Comparison of ENCODE assay signal across 8 mouse cellular contexts in the genomic region with DNA sequence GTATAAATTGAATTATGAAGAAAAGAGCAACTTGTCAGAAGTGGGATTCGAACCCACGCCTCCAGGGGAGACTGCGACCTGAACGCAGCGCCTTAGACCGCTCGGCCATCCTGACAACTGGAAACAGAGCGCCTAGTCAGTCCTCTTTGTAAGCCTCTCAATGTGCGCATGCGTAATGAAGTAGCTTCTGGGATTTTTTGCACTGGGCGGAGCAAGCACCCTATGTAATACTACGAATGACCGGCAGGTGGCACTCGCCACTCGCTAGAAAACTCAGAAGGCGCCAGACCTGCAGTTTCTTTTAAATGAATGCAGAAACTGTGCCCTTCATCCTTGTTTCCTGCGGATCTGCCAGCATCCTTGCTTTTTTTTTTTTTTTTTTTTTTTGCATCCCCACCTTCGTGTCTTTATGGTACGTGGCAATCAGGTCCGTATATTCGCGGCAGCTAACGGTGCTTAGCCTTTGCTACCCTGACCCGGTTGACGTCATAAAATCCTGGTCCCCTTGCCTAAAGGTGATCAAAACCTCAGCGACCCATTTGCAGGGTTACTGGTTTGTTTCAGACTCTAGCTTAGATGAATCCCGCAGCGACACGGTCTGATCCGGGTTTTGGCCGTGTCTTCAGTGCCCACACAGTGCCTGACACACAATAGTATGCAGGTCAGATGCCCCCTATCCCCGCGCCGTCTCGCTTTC. TPM values are rescaled to one million over a fixed set of nuclear protein-coding genes. Genes with fewer than 3 reads are reported as not detected.
DNase-seq lines count a peak whose midpoint lies in the region; ATAC-seq and TF ChIP-seq lines count a peak whose summit lies in the region.

No protein-coding gene starts in this region.

- no peak for TF ChIP-seq EP300 in ES-Bruce4 (IDR thresholded peaks at IDR 0.05; ENCODE audit: insufficient read depth, low read depth, low read length)

- TF ChIP-seq CTCF in ES-Bruce4 (IDR thresholded peaks at IDR 0.05; ENCODE audit: low read depth, low read length) = peak; percentile 73

- TF ChIP-seq POLR2A in ES-Bruce4 (IDR thresholded peaks at IDR 0.05; ENCODE audit: insufficient read depth, low read length) = no peak

- intact Hi-C loops in heart, postnatal 14 days (cut with DNase I) = loop anchor here (1.0 to 2.0 kb wide), 6 partner anchors 37 to 212 kb away; a partner anchor contains a TSS

- H3K4me3 ChIP-seq in ES-Bruce4 (ENCODE audit: low read depth, low read length) = peak overlapping the region; percentile 71
- peak overlapping the region; percentile 52 for H3K4me3 ChIP-seq in forebrain, embryonic 13.5 days
- peak overlapping the region; percentile 49 for H3K4me3 ChIP-seq in neural tube, embryonic 15.5 days (replicated peaks)

- H3K4me1 ChIP-seq in ES-Bruce4 (ENCODE audit: control insufficient read depth, insufficient read depth, low read length) = peaks cover 3% of the 10 kb centered on the region
- H3K4me1 ChIP-seq in forebrain, embryonic 13.5 days = no peaks in the 10 kb centered on the region
- H3K4me1 ChIP-seq in neural tube, embryonic 15.5 days = 0 out of 2 replicates have a peak, but pooled peaks cover 3% of the 10 kb centered on the region

- WGBS in forebrain, embryonic 13.5 days = under 1% methylated on average over 35 of the region's 35 CpGs
- WGBS in neural tube, embryonic 15.5 days = under 1% methylated on average over 35 of the region's 35 CpGs

- peak overlapping the region; percentile 70 for H3K4me2 ChIP-seq in forebrain, embryonic 13.5 days
- H3K4me2 ChIP-seq in neural tube, embryonic 15.5 days = peak overlapping the region; percentile 60

- no peaks in the 10 kb centered on the region for H3K27me3 ChIP-seq in ES-Bruce4 (ENCODE audit: control insufficient read depth, insufficient read depth, low read length, poor library complexity, severe bottlenecking)
- H3K27me3 ChIP-seq in forebrain, embryonic 13.5 days = no peaks in the 10 kb centered on the region
- H3K27me3 ChIP-seq in neural tube, embryonic 15.5 days (replicated peaks) = no peaks in the 10 kb centered on the region

- no peaks in the 10 kb centered on the region for H3K9me3 ChIP-seq in ES-Bruce4 (replicated peaks; ENCODE audit: control insufficient read depth, insufficient read depth, low read length, poor library complexity, severe bottlenecking)
- no peaks in the 10 kb centered on the region for H3K9me3 ChIP-seq in forebrain, embryonic 13.5 days (replicated peaks)
- no peaks in the 10 kb centered on the region for H3K9me3 ChIP-seq in neural tube, embryonic 15.5 days (replicated peaks)

- H3K36me3 ChIP-seq in ES-Bruce4 (ENCODE audit: control insufficient read depth, insufficient read depth, low read length, poor library complexity, severe bottlenecking) = no peaks in the 10 kb centered on the region
- no peaks in the 10 kb centered on the region for H3K36me3 ChIP-seq in forebrain, embryonic 13.5 days (ENCODE audit: poor library complexity, severe bottlenecking)
- H3K36me3 ChIP-seq in neural tube, embryonic 15.5 days = no peaks in the 10 kb centered on the region

- H3K27ac ChIP-seq in ES-Bruce4 (ENCODE audit: insufficient read depth, low read length) = no peak overlapping the region
- peak overlapping the region; percentile 69 for H3K27ac ChIP-seq in forebrain, embryonic 13.5 days
- H3K27ac ChIP-seq in neural tube, embryonic 15.5 days (replicated peaks) = peak overlapping the region; percentile 83

- peak overlapping the region; percentile 32 for H3K9ac ChIP-seq in ES-Bruce4 (ENCODE audit: low read depth, poor library complexity, severe bottlenecking)
- H3K9ac ChIP-seq in forebrain, embryonic 13.5 days = peak overlapping the region; percentile 71
- H3K9ac ChIP-seq in neural tube, embryonic 15.5 days (replicated peaks) = peak overlapping the region; percentile 58

- DNase-seq in heart, postnatal 14 days = peak; percentile 96 to 99
- DNase-seq in layer of hippocampus, adult 11-12 months (ENCODE audit: low spot score) = peak; percentile 98
- peak; percentile 95 to 96 for DNase-seq in lung, adult 18-20 months
- peak; percentile 92 for DNase-seq in testis, postnatal 14 days (ENCODE audit: low spot score)

- ATAC-seq in cerebellum, adult (ENCODE audit: insufficient number of reproducible peaks, low FRiP score, low TSS enrichment) = peak; percentile 79
- ATAC-seq in forebrain, embryonic 13.5 days = peak; percentile 92
- peak; percentile 92 for ATAC-seq in neural tube, embryonic 15.5 days (ENCODE audit: low FRiP score)

RNA-seq across cellular contexts. Expression of a gene that starts 8.0 kb away (rescaled TPM):
- polyA plus RNA-seq in ES-Bruce4 (2011; ENCODE audit: insufficient read depth, insufficient read length, low read depth, missing spikeins) = 1.2 TPM in 1 of 2 replicates, not detected in the other
- polyA plus RNA-seq in forebrain, embryonic 13.5 days (2015; fragmentation: Nextera tagmentation; extraction: Ambion mirVana) = 0.55 and 0.63 TPM in 2 replicates
- total RNA-seq in heart, postnatal 14 days (2021) = under 1 TPM; 0.61 to 0.86 TPM
- polyA plus RNA-seq in neural tube, embryonic 15.5 days (2015; fragmentation: Nextera tagmentation; extraction: Ambion mirVana) = 3.9 and 8.6 TPM in 2 replicates

RNA-seq across cellular contexts. Expression of a gene that starts 37.7 kb away (rescaled TPM):
- polyA plus RNA-seq in ES-Bruce4 (2011; ENCODE audit: insufficient read depth, insufficient read length, low read depth, missing spikeins) = 42.4 and 45.3 TPM in 2 replicates
- 254 and 265 TPM in 2 replicates for polyA plus RNA-seq in forebrain, embryonic 13.5 days (2015; fragmentation: Nextera tagmentation; extraction: Ambion mirVana)
- 10 to 100 TPM; 90.8 to 90.9 TPM for total RNA-seq in heart, postnatal 14 days (2021)
- polyA plus RNA-seq in neural tube, embryonic 15.5 days (2015; fragmentation: Nextera tagmentation; extraction: Ambion mirVana) = 179 and 182 TPM in 2 replicates

RNA-seq across cellular contexts. Expression of a gene that starts 41.3 kb away (rescaled TPM):
- polyA plus RNA-seq in ES-Bruce4 (2011; ENCODE audit: insufficient read depth, insufficient read length, low read depth, missing spikeins) = not detected in 2 replicates
- not detected in 2 replicates for polyA plus RNA-seq in forebrain, embryonic 13.5 days (2015; fragmentation: Nextera tagmentation; extraction: Ambion mirVana)
- total RNA-seq in heart, postnatal 14 days (2021) = under 1 TPM in 1 of 2 experiments, not detected in 1; 0.90 TPM
- 0.10 TPM in 1 of 2 replicates, not detected in the other for polyA plus RNA-seq in neural tube, embryonic 15.5 days (2015; fragmentation: Nextera tagmentation; extraction: Ambion mirVana)
